Mouse (Mus musculus): Measurements from ENCODE around the gene Oas1c.

The Oas1c gene

GRCm38 (mm10) chr5:120781646-120782045 lies 30.7 kb downstream of the Oas1c start:
- no peak for DNase-seq

- DNase-seq, result no peak
Observed at GRCm38 (mm10) chr5:120779922-120780321, 32.4 kb downstream of the Oas1c start.

GRCm38 (mm10) chr5:120778941-120779340 lies 33.4 kb downstream of the Oas1c start:
- no peak for DNase-seq

GRCm38 (mm10) chr5:120777478-120777877 lies 34.8 kb downstream of the Oas1c start, which contains the start of gene Oas3:
TSS of gene Oas3 (minus strand) at chr5:120777661.
- no peak for DNase-seq

GRCm38 (mm10) chr5:120776801-120777200 lies 35.5 kb downstream of the Oas1c start:
- DNase-seq, result no peak

DNA sequence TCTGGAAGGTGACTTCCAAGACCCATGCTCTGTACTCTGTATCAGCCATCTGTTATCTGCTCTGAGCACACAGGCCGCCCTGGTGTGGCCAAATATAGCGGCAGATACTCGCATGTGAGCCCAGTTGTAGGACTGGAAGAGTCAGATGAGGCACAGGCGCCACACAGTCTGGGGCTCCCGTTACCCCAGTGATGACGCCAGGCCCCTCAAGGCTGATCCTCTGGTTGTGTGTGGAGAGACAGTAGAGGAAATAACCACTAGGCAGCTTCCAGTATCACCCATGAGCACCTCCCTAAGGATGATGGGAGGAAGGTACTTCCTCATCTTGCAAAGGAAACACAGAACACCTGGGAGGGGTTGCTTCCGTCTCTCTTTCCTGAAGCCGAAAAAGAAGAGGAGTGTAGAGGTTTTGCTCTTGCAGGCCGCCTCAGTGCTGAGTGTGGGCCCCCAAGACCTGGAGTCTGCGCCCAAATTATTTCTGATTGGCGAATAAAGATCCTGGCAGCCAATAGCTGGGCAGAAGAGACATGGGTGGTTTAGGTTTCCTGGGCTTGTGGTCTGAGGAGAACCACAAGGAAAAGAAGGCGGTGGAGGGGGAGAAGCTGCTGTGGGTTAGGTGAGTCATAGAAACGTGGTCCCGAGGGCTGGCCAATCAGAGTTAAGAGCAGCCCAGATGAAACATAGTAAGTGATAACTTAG lies 36.9 kb downstream of the Oas1c start:
- peak in 1 of 2 experiments; percentile 25 for DNase-seq

GRCm38 (mm10) chr5:120769396-120769795 lies 42.9 kb downstream of the Oas1c start:
- no peak for DNase-seq

- DNase-seq, result no peak
Observed at GRCm38 (mm10) chr5:120765010-120765409, 47.3 kb downstream of the Oas1c start.

- no peak for DNase-seq
Observed at GRCm38 (mm10) chr5:120761901-120762300, 50.4 kb downstream of the Oas1c start.

DNA sequence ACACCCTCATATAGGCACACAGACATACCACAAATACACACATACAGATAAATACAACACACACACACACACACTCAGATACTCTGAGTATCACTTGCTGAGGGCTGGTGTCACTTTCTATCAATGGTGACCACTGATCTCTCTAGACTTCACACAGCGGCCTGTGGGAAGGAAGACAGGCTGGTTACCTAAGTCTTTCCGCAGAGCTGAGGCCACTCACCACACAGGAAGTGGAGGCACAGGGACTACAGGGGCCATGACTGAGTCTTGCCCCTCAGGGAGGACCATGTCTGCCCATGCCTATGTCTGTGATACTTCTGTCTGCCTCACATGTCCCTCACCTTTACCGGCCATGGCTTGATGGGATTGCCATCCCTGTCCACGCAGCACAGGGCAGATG lies 58.1 kb downstream of the Oas1c start:
- DNase-seq, result no peak

- DNase-seq, result no peak
Observed at GRCm38 (mm10) chr5:120752786-120753185, 59.5 kb downstream of the Oas1c start.

GRCm38 (mm10) chr5:120751206-120751605 lies 61.1 kb downstream of the Oas1c start:
- DNase-seq, result no peak

All from spleen, adult 18-20 months (tissue).